Mouse (Mus musculus): ENCODE measurements around the gene Ankrd42. TPM values are rescaled to one million over a fixed set of nuclear protein-coding genes. Genes with fewer than 3 reads are reported as not detected.

Ankrd42 gene
- polyA plus RNA-seq, 1 experiment, result 2.5 TPM

Other genes with a start within 250 kb of the Ankrd42 start
- gene Ccdc90b, start 76.0 kb downstream of the Ankrd42 start, polyA plus RNA-seq (2012; ENCODE audit: insufficient read depth, insufficient read length, missing spikeins), result 28.7 and 44.4 TPM in 2 replicates
- gene Pcf11, start 32.8 kb upstream of the Ankrd42 start, polyA plus RNA-seq (2012; ENCODE audit: insufficient read depth, insufficient read length, missing spikeins), result 19.3 and 20.2 TPM in 2 replicates
- 16.0 and 20.6 TPM in 2 replicates for gene Rab30, start 104.5 kb upstream of the Ankrd42 start, polyA plus RNA-seq (2012; ENCODE audit: insufficient read depth, insufficient read length, missing spikeins)
- gene Ddias, start 237.1 kb upstream of the Ankrd42 start, polyA plus RNA-seq (2012; ENCODE audit: insufficient read depth, insufficient read length, missing spikeins), result not detected in 2 replicates
- 11.4 and 11.9 TPM in 2 replicates for gene Prcp, start 237.3 kb upstream of the Ankrd42 start, polyA plus RNA-seq (2012; ENCODE audit: insufficient read depth, insufficient read length, missing spikeins)